Mouse (Mus musculus) midbrain, postnatal 0 days (tissue): ENCODE data around the gene Espn. TPM values are rescaled to one million over a fixed set of nuclear protein-coding genes. Genes with fewer than 3 reads are reported as not detected.

Source experiments
- ATAC-seq: fragments of 200-750 bp; cut with Nextera tagmentation; 2 replicates; pipeline ENCODE4 v1.8.0; 2017; ENCODE audit warnings: moderate number of reproducible peaks, mild to moderate bottlenecking, moderate TSS enrichment, moderate library complexity; ENCODE audit not compliant: low FRiP score
- DNase-seq: peaks from one replicate; pipeline ENCODE4 v3.0.0-alpha.2; 2015; ENCODE audit warnings: low spot score
- H3K27ac ChIP-seq: fragments of 300-500 bp; sonication (generic); 2 replicates; pipeline ENCODE4 v1.5.1; 2014; ENCODE audit warnings: low read depth, mild to moderate bottlenecking, low read length, mixed read lengths
- H3K27me3 ChIP-seq: fragments of 300-500 bp; sonication (generic); 2 replicates; pipeline ENCODE4 v1.6.1; 2014; ENCODE audit warnings: low read length, control low read depth, mixed read lengths; ENCODE audit not compliant: insufficient read depth
- H3K36me3 ChIP-seq: fragments of 300-500 bp; sonication (generic); 2 replicates; pipeline ENCODE4 v1.6.1; 2014; ENCODE audit warnings: low read length, control low read depth, mixed read lengths; ENCODE audit not compliant: insufficient read depth
- H3K4me1 ChIP-seq: fragments of 300-500 bp; sonication (generic); 2 replicates; pipeline ENCODE4 v1.6.1; 2014; ENCODE audit warnings: mild to moderate bottlenecking, control low read depth, antibody characterized with exemption, low read length, mixed read lengths; ENCODE audit not compliant: insufficient read depth
- H3K4me2 ChIP-seq: fragments of 300-500 bp; sonication (generic); 2 replicates; pipeline ENCODE4 v1.6.1; 2014; ENCODE audit warnings: low read depth, mild to moderate bottlenecking, low read length, mixed read lengths; ENCODE audit not compliant: poor library complexity, severe bottlenecking
- H3K4me3 ChIP-seq: fragments of 300-500 bp; sonication (generic); 2 replicates; pipeline ENCODE4 v1.5.1; 2014; ENCODE audit warnings: low read depth, mild to moderate bottlenecking, low read length, moderate library complexity
- H3K9ac ChIP-seq: fragments of 300-500 bp; sonication (generic); replicated peaks from 2 replicates; pipeline ENCODE4 v1.6.1; 2014; ENCODE audit warnings: mild to moderate bottlenecking, low read length, moderate library complexity, mixed read lengths; ENCODE audit not compliant: poor library complexity, severe bottlenecking
- H3K9me3 ChIP-seq: fragments of 300-500 bp; sonication (generic); 2 replicates; pipeline ENCODE4 v1.6.1; 2016; ENCODE audit warnings: low read length, control low read depth
- CTCF ChIP-seq: IDR thresholded peaks from 2 replicates; pipeline ENCODE4 v1.5.1; 2016; ENCODE audit warnings: antibody characterized with exemption, mild to moderate bottlenecking
- WGBS: fragments of 180-500 bp; shearing (Covaris S2); extraction: QIAGEN DNeasy Blood & Tissue Kit; methylation state at CpG from one replicate; pipeline ENCODE4 v1.1.7; 2014; 5-methylcytosine and 5-hydroxymethylcytosine counted together
- polyA plus RNA-seq: library from polyadenylated mRNA; unstranded; fragments of >200 nt; fragmentation: Nextera tagmentation; extraction: Ambion mirVana; gene quantifications from 2 replicates; pipeline ENCODE4 v1.2.1, GENCODE M21; 2015
- total RNA-seq: library from RNA; depleted of rRNA; stranded (reverse); fragments of >200 nt; gene quantifications from 2 replicates; pipeline ENCODE4 v1.2.3, GENCODE M21; 2014

Gene Espn
- total and polyA plus RNA-seq, 2 experiments from 2014 or later: 0.22 to 0.53 TPM

DNA sequence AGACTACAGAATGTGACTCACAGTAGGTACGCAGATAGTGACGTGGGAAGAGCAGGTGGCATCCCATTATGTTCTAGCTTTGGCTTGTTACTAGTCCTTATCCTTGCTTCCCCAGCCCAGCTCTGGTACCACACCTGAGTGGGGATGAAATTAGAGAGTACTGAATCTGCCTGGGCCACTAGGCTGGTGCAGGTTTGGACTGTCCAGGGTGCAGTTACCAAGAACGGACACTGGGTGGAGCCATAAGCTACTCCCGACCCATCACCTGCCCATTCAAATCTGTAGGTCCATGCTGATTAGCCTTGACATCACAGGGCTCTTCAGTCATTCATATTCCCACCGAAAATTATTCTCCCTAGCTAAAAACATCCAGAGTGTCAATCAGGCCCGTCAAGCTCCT, 11.7 kb downstream of the Espn start:
- ATAC-seq (no peak), DNase-seq (peak; percentile 64)
- Histone ChIP-seq H3K9ac (no peak overlapping the region), H3K4me1 (no peaks in the 10 kb centered on the region), H3K4me2 (no peak overlapping the region), H3K27ac (no peak overlapping the region), H3K27me3 (peaks cover 17% of the 10 kb centered on the region), H3K36me3 (no peaks in the 10 kb centered on the region), H3K4me3 (no peak overlapping the region), H3K9me3 (no peaks in the 10 kb centered on the region)
- TF ChIP-seq CTCF: peak; percentile 80
- 24% methylated on average over 6 of the region's 6 CpGs for WGBS

DNA sequence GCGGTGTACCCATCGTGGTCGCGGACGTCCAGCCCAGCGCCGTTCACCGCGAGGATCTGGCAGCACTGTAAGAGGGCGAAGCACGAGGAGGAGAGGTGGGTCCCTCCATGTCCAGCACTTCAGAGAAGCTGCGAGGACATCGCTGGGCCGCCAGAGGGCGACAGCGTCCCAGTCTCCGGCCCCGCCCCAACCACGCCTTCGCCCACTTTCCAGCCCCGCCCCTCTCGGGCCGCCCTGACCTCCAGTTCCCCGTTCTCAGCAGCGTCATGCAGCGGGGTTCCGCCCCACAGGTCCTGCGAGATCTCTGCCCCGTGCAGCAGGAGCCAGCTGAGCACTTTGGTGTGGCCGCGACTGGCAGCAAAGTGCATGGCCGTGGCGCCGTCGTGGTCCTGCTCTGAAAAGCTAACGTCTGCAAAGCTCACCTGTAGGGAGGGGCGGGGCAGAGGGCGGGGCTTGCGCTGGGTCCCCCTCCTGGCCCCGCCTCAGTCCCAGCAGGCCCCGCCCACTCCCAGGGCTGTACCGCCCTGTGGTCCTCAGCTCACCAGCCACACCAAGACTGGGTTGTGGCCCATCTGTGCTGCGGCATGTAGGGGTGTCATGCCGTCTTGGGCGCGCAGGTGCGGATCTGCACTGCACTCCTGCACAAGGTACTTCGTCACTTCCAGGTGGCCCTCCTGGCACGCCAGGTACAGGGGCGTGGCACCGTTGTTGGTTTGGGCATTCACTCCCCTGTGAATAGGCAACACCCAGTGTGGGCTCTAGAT, 13.5 kb downstream of the Espn start:
- peak; percentile 78 for TF ChIP-seq CTCF
- 4% methylated on average over 49 of the region's 51 CpGs for WGBS
- no peaks in the 10 kb centered on the region for H3K9me3 ChIP-seq
- H3K36me3 ChIP-seq: no peaks in the 10 kb centered on the region
- H3K27ac ChIP-seq: no peak overlapping the region
- H3K4me2 ChIP-seq: peak overlapping the region; percentile 73
- no peaks in the 10 kb centered on the region for H3K4me1 ChIP-seq
- peak; percentile 59 for ATAC-seq
- H3K9ac ChIP-seq: peak overlapping the region; percentile 19; the same call in 1 of the 2 replicates
- peaks cover 25% of the 10 kb centered on the region for H3K27me3 ChIP-seq
- H3K4me3 ChIP-seq: peak overlapping the region; percentile 41
- peak; percentile 75 for DNase-seq

DNA sequence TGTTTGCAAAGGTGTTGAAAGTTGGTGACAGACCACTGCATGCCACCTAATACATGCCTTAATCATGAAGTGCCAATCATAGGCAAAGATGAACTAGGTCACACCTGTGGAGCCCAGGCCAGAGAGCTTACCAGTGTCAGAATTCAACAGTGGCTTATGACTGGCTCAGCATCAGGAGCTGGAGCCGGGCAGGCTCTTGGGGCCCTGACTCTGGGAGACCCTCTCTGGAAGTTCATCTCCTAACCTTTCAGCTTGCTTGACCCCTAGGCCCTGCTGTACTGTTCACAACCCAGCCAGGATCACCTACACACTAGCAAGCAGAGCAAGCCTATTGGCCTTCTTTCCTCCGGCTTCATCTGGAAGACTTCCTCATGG, 15.3 kb downstream of the Espn start:
- WGBS: 92% methylated on average over 2 of the region's 2 CpGs
- H3K36me3 ChIP-seq: no peaks in the 10 kb centered on the region
- no peak overlapping the region for H3K4me2 ChIP-seq
- no peaks in the 10 kb centered on the region for H3K4me1 ChIP-seq
- no peak overlapping the region for H3K4me3 ChIP-seq
- TF ChIP-seq CTCF: no peak
- no peak overlapping the region for H3K9ac ChIP-seq
- H3K27me3 ChIP-seq: peaks cover 39% of the 10 kb centered on the region
- no peak for DNase-seq
- no peak for ATAC-seq
- no peak overlapping the region for H3K27ac ChIP-seq
- no peaks in the 10 kb centered on the region for H3K9me3 ChIP-seq

DNA sequence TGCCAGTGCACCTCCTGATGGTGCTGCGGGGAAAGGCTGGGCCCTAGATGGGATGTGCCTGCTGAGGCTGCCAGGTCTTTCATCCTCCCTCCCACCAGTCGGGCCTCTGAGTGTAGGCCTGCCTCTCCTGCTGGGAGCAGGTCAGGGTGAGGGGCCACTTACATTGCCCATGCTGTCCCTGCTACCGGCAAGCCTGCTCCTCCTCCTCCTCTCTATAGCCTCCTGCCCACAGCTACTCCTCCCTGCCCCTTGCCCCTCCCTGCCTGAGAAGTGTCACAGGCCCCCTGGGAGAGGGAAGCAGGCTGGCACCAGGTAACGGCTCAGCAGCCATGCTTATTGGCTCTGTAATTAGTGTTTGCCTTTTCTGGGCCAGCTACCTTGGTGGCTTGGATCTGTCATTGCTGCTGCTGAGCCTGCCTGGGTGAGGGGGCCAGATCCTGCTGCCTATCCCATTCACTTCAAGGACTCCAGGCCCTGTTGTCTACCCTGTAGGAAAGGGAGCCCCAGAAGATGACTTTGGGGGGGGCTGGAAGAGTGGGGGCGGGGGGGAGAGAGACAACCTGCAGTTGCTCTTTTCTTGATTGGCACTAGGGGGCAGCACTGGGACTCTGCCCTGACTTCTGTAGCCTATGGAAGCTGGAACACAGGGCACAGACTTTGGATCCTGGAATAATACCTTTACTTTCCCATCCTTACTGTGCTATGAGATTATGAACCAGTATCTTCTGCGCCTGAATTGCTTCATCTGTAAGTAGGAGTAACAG, 15.9 kb downstream of the Espn start:
- no peak overlapping the region for H3K4me3 ChIP-seq
- no peak overlapping the region for H3K9ac ChIP-seq
- H3K4me2 ChIP-seq: no peak overlapping the region
- no peaks in the 10 kb centered on the region for H3K9me3 ChIP-seq
- DNase-seq (no peak), ATAC-seq (no peak)
- no peaks in the 10 kb centered on the region for H3K36me3 ChIP-seq
- no peaks in the 10 kb centered on the region for H3K4me1 ChIP-seq
- no peak overlapping the region for H3K27ac ChIP-seq
- TF ChIP-seq CTCF: peak; percentile 67
- H3K27me3 ChIP-seq: peaks cover 43% of the 10 kb centered on the region
- WGBS: 38% methylated on average over 6 of the region's 6 CpGs

DNA sequence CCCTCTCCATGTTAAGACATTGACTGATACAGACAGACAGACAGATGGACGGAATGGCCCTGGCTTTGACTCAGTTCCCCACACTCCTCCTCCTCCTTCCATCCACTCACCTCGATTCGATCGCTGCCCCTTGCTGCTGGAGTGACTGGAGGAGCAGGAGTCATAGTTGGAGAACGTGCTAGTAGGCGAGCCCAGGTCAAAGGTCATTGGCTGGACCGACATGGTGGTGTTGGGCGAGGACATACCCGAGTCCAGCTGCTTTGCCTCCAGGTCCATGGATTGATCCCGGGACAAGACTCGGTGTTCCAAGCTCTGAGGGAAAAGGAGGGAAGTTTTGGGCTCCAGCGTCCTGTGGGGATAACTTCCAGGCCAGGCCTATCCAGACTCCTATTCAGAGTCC, 16.8 kb downstream of the Espn start:
- ATAC-seq (no peak), DNase-seq (no peak)
- WGBS: 80% methylated on average over 11 of the region's 12 CpGs
- no peak overlapping the region for H3K4me3 ChIP-seq
- H3K4me2 ChIP-seq: no peak overlapping the region
- H3K9me3 ChIP-seq: no peaks in the 10 kb centered on the region
- H3K4me1 ChIP-seq: no peaks in the 10 kb centered on the region; the same call in 1 of the 2 replicates
- H3K36me3 ChIP-seq: no peaks in the 10 kb centered on the region
- no peak for TF ChIP-seq CTCF
- H3K27ac ChIP-seq: no peak overlapping the region
- H3K27me3 ChIP-seq: peaks cover 46% of the 10 kb centered on the region
- H3K9ac ChIP-seq: no peak overlapping the region

DNA sequence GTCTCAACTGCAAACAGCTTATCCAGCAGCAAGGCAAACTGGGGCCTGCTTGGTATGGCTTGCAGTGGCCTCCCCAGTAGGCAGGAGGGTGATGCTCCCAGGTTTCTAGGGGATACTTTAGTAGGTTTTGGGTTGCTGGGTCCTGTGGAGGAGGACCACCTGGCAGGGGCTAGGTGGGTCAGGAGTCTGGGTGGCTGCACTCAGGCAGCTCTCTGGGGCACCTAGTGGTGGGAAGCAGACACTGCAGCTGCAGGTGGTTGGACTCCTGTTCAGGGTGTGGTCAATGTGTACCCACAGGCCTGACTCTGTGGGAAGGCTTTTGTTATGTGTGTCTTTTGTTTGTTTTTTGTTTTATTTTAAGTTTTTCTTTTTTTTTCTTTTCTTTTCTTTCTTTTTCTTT, 17.7 kb downstream of the Espn start:
- no peaks in the 10 kb centered on the region for H3K9me3 ChIP-seq
- DNase-seq (no peak), ATAC-seq (no peak)
- H3K27ac ChIP-seq: no peak overlapping the region
- H3K4me1 ChIP-seq: no peaks in the 10 kb centered on the region; the same call in 1 of the 2 replicates
- H3K4me2 ChIP-seq: no peak overlapping the region
- no peak overlapping the region for H3K9ac ChIP-seq
- no peaks in the 10 kb centered on the region for H3K36me3 ChIP-seq
- H3K27me3 ChIP-seq: peaks cover 51% of the 10 kb centered on the region
- peak; percentile 64 for TF ChIP-seq CTCF
- H3K4me3 ChIP-seq: no peak overlapping the region
